Mouse (Mus musculus): Measurements from ENCODE around the gene Arl6. TPM values are rescaled to one million over a fixed set of nuclear protein-coding genes. Genes with fewer than 3 reads are reported as not detected.

Gene Arl6
- total and polyA plus RNA-seq, 3 experiments, result not detected

DNA sequence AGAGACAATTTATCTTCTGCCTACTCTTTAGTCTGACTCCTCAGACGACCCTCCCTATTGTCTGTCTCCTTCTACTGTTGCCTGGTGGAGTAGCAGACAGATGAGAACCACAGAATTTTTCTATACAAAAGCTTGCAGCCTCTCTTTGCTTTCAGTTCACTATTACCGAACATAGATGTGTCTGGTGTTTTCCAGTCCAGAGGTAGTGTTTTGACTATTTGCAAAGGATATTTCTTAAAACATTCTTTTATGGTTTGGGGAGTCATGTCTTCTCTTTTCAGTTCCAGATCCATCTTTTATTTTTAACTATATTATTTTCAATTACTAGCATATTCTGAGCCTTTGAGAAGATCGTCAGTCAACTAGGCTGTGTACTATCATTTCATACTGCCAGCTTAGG lies 23.5 kb downstream of the Arl6 start:
- Histone ChIP-seq H3K79me2 (ENCODE audit: control insufficient read depth, insufficient read depth, low read length, poor library complexity) (no peaks in the 10 kb centered on the region), H3K36me3 (ENCODE audit: control insufficient read depth in 1 of 2, insufficient read depth in 2 of 2, low read length in 2 of 2) (no peaks in the 10 kb centered on the region), H3K27ac (ENCODE audit: control insufficient read depth, low read depth, low read length) (no peak overlapping the region), H3K27me3 (ENCODE audit: control insufficient read depth in 1 of 2, insufficient read depth in 2 of 2, low read length in 2 of 2) (no peaks in the 10 kb centered on the region; a peak in 1 of 4 replicates), H3K9me3 (replicated peaks; ENCODE audit: insufficient read depth, low read length) (no peaks in the 10 kb centered on the region), H3K4me1 (ENCODE audit: control insufficient read depth in 1 of 2, insufficient read depth in 2 of 2, low read length in 2 of 2) (no peaks in the 10 kb centered on the region), H3K4me3 (ENCODE audit: control insufficient read depth in 1 of 2, insufficient read depth in 1 of 2, low read depth in 2 of 2, low read length in 2 of 2) (no peak overlapping the region), H3K9ac (ENCODE audit: control insufficient read depth, low read depth, low read length, poor library complexity, severe bottlenecking) (no peak overlapping the region)
- no peak for DNase-seq (ENCODE audit: low read depth, low spot score)
- no peak for TF ChIP-seq ZKSCAN1 (IDR thresholded peaks at IDR 0.05; ENCODE audit: low read depth, low read length)
- no peak for TF ChIP-seq ZMIZ1 (IDR thresholded peaks at IDR 0.05; ENCODE audit: low read depth, low read length)
- TF ChIP-seq BHLHE40 (IDR thresholded peaks at IDR 0.05; ENCODE audit: borderline replicate concordance, low read depth, low read length), result no peak

DNA sequence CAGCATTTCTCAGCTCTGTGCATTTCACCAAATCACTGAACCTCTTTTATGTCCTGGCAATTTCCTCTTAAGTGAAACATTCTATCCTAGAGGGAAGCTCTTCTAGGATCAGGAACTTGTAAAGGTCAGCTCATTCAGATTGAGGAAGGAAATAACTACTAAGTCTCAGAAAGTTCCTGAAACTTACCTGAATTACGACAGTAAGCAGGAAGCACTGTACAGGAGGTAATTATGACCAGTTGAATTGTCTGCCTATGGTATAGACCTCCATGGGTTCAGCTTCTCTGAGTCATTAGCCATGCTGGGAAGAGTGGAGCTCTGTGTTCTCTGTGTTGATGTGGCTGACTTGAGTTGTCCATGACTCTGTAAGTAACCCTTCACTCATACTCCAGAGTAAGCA lies 28.4 kb downstream of the Arl6 start:
- Histone ChIP-seq H3K27ac (ENCODE audit: control insufficient read depth, low read depth, low read length) (no peak overlapping the region), H3K27me3 (ENCODE audit: control insufficient read depth in 1 of 2, insufficient read depth in 2 of 2, low read length in 2 of 2) (no peaks in the 10 kb centered on the region; a peak in 1 of 4 replicates), H3K9me3 (replicated peaks; ENCODE audit: insufficient read depth, low read length) (no peaks in the 10 kb centered on the region), H3K4me1 (ENCODE audit: control insufficient read depth in 1 of 2, insufficient read depth in 2 of 2, low read length in 2 of 2) (no peaks in the 10 kb centered on the region; a peak in 1 of 4 replicates), H3K36me3 (ENCODE audit: control insufficient read depth in 1 of 2, insufficient read depth in 2 of 2, low read length in 2 of 2) (no peaks in the 10 kb centered on the region), H3K4me3 (ENCODE audit: control insufficient read depth in 1 of 2, insufficient read depth in 1 of 2, low read depth in 2 of 2, low read length in 2 of 2) (no peak overlapping the region), H3K9ac (ENCODE audit: control insufficient read depth, low read depth, low read length, poor library complexity, severe bottlenecking) (no peak overlapping the region), H3K79me2 (ENCODE audit: control insufficient read depth, insufficient read depth, low read length, poor library complexity) (no peaks in the 10 kb centered on the region)
- TF ChIP-seq RAD21 (IDR thresholded peaks at IDR 0.05; ENCODE audit: low read depth, low read length) (no peak), ELF1 (IDR thresholded peaks at IDR 0.05; ENCODE audit: low read depth, low read length) (no peak), POLR2AphosphoS2 (IDR thresholded peaks at IDR 0.05; ENCODE audit: low read length) (no peak), POLR2A (IDR thresholded peaks at IDR 0.05; ENCODE audit: control insufficient read depth in 1 of 2, insufficient read depth in 1 of 2, low read depth in 1 of 2, low read length in 2 of 2, poor library complexity in 1 of 2) (no peak), GABPA (IDR thresholded peaks at IDR 0.05; ENCODE audit: low read depth, low read length) (no peak), SIN3A (IDR thresholded peaks at IDR 0.05; ENCODE audit: low read length) (no peak), RCOR1 (IDR thresholded peaks at IDR 0.05; ENCODE audit: low read depth, low read length) (no peak), ZNF384 (IDR thresholded peaks at IDR 0.05; ENCODE audit: low read depth, low read length) (no peak), ZC3H11A (IDR thresholded peaks at IDR 0.05; ENCODE audit: low read depth, low read length) (no peak), TCF12 (IDR thresholded peaks at IDR 0.05; ENCODE audit: low read depth, low read length) (no peak), ZKSCAN1 (IDR thresholded peaks at IDR 0.05; ENCODE audit: low read depth, low read length) (no peak), CHD1 (IDR thresholded peaks at IDR 0.05; ENCODE audit: low read depth, low read length) (no peak), SMC3 (IDR thresholded peaks at IDR 0.05; ENCODE audit: low read depth, low read length) (no peak)
- DNase-seq (ENCODE audit: low read depth, low spot score), result no peak

Data from MEL (cell line).